ENCODE assay signal across 8 mouse cellular contexts in genomic region chr2:79891760-79892570, GRCm38 (mm10).
DNase-seq lines count a peak whose midpoint lies in the region; ATAC-seq lines count a peak whose summit lies in the region.

No protein-coding gene starts in this region.

- no peaks in the 10 kb centered on the region for H3K9me3 ChIP-seq in kidney, embryonic 14.5 days (ENCODE audit: control insufficient read depth, low read length)

- H3K4me3 ChIP-seq in kidney, embryonic 14.5 days (ENCODE audit: low read length), result no peak overlapping the region

- no peak overlapping the region for H3K4me2 ChIP-seq in kidney, embryonic 14.5 days (replicated peaks; ENCODE audit: low read depth, low read length)

- no peaks in the 10 kb centered on the region for H3K36me3 ChIP-seq in kidney, embryonic 14.5 days (ENCODE audit: control insufficient read depth, insufficient read depth, low read length)

- H3K9ac ChIP-seq in kidney, embryonic 14.5 days (ENCODE audit: low read depth, low read length), result no peak overlapping the region

- ATAC-seq in kidney, embryonic 14.5 days (ENCODE audit: low FRiP score, low TSS enrichment), result no peak

- no peaks in the 10 kb centered on the region for H3K4me1 ChIP-seq in kidney, embryonic 14.5 days (ENCODE audit: control insufficient read depth, insufficient read depth, low read length)

- no peak overlapping the region for H3K27ac ChIP-seq in kidney, embryonic 14.5 days (ENCODE audit: low read depth, low read length)

- no peaks in the 10 kb centered on the region for H3K27me3 ChIP-seq in kidney, embryonic 14.5 days (ENCODE audit: control insufficient read depth, insufficient read depth, low read length)

- DNase-seq in gastrocnemius, postnatal 14 days, result peak; percentile 5
- DNase-seq in gastrocnemius, postnatal 25 days, result no peak
- DNase-seq in 3T3-L1 (ENCODE audit: low read depth, low spot score) (peak; percentile 75), liver (no peak)
- DNase-seq in fibroblast of lung, adult 2 months (ENCODE audit: low read depth), result peak; percentile 21
- peak; percentile 36 to 70 for DNase-seq in left cerebral cortex, postnatal 10 days (ENCODE audit: extremely low spot score in 1 of 2, low spot score in 2 of 2)
- DNase-seq in embryo, embryonic 10 days (ENCODE audit: low spot score), result no peak

- 83% methylated on average over 5 of the region's 5 CpGs for WGBS in kidney, embryonic 14.5 days

- intact Hi-C loops in gastrocnemius, postnatal 14 days (cut with DNase I; ENCODE audit: low total_unique reads), result no loop called here
- intact Hi-C loops in left cerebral cortex, postnatal 10 days (cut with DNase I), result no loop called here

Comparison
In these comparisons a context has a peak if more than half of its experiments do, and no peak if none do; other contexts are left out.
1. DNase-seq: peak in gastrocnemius, postnatal 14 days (single experiment), 3T3-L1 (single experiment), fibroblast of lung, adult 2 months (single experiment) and left cerebral cortex, postnatal 10 days (2 of 2); none in gastrocnemius, postnatal 25 days (single experiment), liver (single experiment) and embryo, embryonic 10 days (single experiment).